Mouse (Mus musculus) bone marrow macrophage, adult 2 months (primary cell): ENCODE measurements around the gene Trim41.

Experiments used
- CTCF ChIP-seq: IDR thresholded peaks from 2 replicates; pipeline ENCODE4 v1.5.1; 2012; ENCODE audit warnings: low read depth, mild to moderate bottlenecking, low read length, moderate library complexity
- POLR2A ChIP-seq: IDR thresholded peaks from 2 replicates; pipeline ENCODE4 v1.6.1; 2012; ENCODE audit warnings: mild to moderate bottlenecking, low read depth, low read length, borderline replicate concordance

DNA sequence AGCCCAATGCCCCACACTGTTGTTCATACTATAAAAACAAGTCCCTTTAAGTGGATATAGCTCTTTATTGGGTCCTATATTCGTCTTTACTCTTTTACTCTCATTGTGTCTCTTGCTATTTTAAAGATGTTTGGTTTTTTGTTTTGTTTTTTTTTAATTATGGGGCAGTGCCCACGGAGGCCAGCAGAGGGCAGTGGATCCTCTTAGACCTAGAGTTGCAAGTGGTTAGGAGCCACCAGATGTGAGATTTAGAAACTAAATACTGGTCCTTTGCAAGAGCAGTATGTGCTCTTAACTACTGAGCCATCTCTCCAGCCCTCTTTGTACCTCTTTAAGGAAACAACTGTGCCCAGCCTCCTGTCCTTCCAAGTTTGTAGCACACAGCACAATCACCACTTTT lies 45.5 kb downstream of the Trim41 start:
- TF ChIP-seq CTCF: peak; percentile 66
- TF ChIP-seq POLR2A: no peak
